8 mouse cellular contexts compared by ENCODE assay signal in the genomic region with DNA sequence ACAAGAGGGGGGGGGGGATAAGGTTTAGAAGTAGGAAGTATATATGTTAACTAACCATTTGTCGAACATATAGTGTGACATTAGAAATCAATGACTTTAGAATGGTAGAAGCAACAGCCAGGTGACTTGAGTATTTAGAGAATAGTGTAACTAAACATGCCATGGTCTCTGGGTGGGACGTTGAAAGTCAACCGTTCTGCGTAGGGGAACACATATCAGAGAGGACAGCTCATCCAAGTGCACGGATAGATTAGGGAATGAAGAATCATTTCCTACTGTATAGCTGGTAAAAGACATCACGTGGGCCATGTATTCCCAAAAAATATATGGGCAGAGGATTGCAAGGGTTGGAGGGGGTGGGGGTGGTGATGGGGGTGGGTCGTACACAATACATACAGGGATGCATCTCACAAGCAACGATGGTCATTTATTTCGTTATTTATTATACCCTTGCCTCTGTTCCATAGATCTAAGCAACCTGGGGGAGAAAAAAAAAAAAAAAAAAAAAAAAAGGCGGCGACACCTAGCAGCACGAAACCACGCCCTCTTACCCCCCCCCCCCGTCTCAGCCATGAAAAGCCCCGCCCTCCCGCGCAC. TPM values are rescaled to one million over a fixed set of nuclear protein-coding genes. Genes with fewer than 3 reads are reported as not detected.
DNase-seq lines count a peak whose midpoint lies in the region; ATAC-seq and TF ChIP-seq lines count a peak whose summit lies in the region.

No protein-coding gene starts in this region.

- no peak overlapping the region; the same call in 1 of the 2 replicates for H3K9ac ChIP-seq in kidney, postnatal 0 days (ENCODE audit: low read depth, low read length)
- H3K9ac ChIP-seq in embryonic facial prominence, embryonic 11.5 days (replicated peaks; ENCODE audit: low read length) = no peak overlapping the region
- no peak overlapping the region for H3K9ac ChIP-seq in intestine, embryonic 14.5 days (ENCODE audit: low read length)
- no peak overlapping the region for H3K9ac ChIP-seq in neural tube, embryonic 12.5 days

- H3K4me1 ChIP-seq in kidney, postnatal 0 days (replicated peaks; ENCODE audit: insufficient read depth, low read length) = no peaks in the 10 kb centered on the region
- H3K4me1 ChIP-seq in kidney, adult 2 months (ENCODE audit: control insufficient read depth, insufficient read depth, low read length) = peaks cover 5% of the 10 kb centered on the region; the same call in 1 of the 2 replicates
- no peaks in the 10 kb centered on the region for H3K4me1 ChIP-seq in embryonic facial prominence, embryonic 11.5 days (ENCODE audit: control insufficient read depth, insufficient read depth, low read length)
- H3K4me1 ChIP-seq in intestine, embryonic 14.5 days (replicated peaks; ENCODE audit: control insufficient read depth, insufficient read depth, low read length) = no peaks in the 10 kb centered on the region
- H3K4me1 ChIP-seq in neural tube, embryonic 12.5 days = peaks cover 7% of the 10 kb centered on the region; the same call in 1 of the 2 replicates

- H3K27ac ChIP-seq in kidney, postnatal 0 days = no peak overlapping the region
- no peak overlapping the region for H3K27ac ChIP-seq in kidney, adult 2 months (ENCODE audit: insufficient read depth, low read depth, low read length)
- H3K27ac ChIP-seq in embryonic facial prominence, embryonic 11.5 days (replicated peaks; ENCODE audit: low read depth, low read length) = no peak overlapping the region
- H3K27ac ChIP-seq in intestine, embryonic 14.5 days (ENCODE audit: low read depth) = no peak overlapping the region
- no peak overlapping the region for H3K27ac ChIP-seq in neural tube, embryonic 12.5 days

- ATAC-seq in kidney, postnatal 0 days (replicated peaks; ENCODE audit: low FRiP score, low read depth) = no peak
- peak; percentile 70; the same call in 1 of the 2 replicates for ATAC-seq in embryonic facial prominence, embryonic 11.5 days (replicated peaks; ENCODE audit: insufficient number of reproducible peaks, low FRiP score, low TSS enrichment, low read depth)
- ATAC-seq in intestine, embryonic 14.5 days (replicated peaks; ENCODE audit: low FRiP score, low TSS enrichment, low read depth) = no peak
- peak; percentile 71 for ATAC-seq in neural tube, embryonic 12.5 days (ENCODE audit: low FRiP score, low read depth)

- H3K27me3 ChIP-seq in kidney, postnatal 0 days (ENCODE audit: insufficient read depth, low read length) = no peaks in the 10 kb centered on the region
- no peaks in the 10 kb centered on the region for H3K27me3 ChIP-seq in kidney, adult 2 months (replicated peaks; ENCODE audit: control insufficient read depth, insufficient read depth, low read length)
- H3K27me3 ChIP-seq in embryonic facial prominence, embryonic 11.5 days (ENCODE audit: control insufficient read depth, insufficient read depth, low read length) = no peaks in the 10 kb centered on the region
- H3K27me3 ChIP-seq in intestine, embryonic 14.5 days (replicated peaks; ENCODE audit: control insufficient read depth, insufficient read depth, low read length) = no peaks in the 10 kb centered on the region
- no peaks in the 10 kb centered on the region for H3K27me3 ChIP-seq in neural tube, embryonic 12.5 days (replicated peaks)

- WGBS in kidney, postnatal 0 days = 54% methylated on average over 13 of the region's 17 CpGs
- whole genome bisulfite sequencing in kidney, adult 2 months = 50% methylated on average over 14 of the region's 17 CpGs
- WGBS in embryonic facial prominence, embryonic 11.5 days = 58% methylated on average over 13 of the region's 17 CpGs
- 50% methylated on average over 14 of the region's 17 CpGs for whole genome bisulfite sequencing in intestine, embryonic 14.5 days
- 49% methylated on average over 15 of the region's 17 CpGs for WGBS in neural tube, embryonic 12.5 days

- H3K36me3 ChIP-seq in kidney, postnatal 0 days (ENCODE audit: insufficient read depth, low read length) = peaks cover 16% of the 10 kb centered on the region; the same call in 1 of the 2 replicates
- peaks cover 7% of the 10 kb centered on the region for H3K36me3 ChIP-seq in kidney, adult 2 months (ENCODE audit: control insufficient read depth, insufficient read depth, low read length)
- no peaks in the 10 kb centered on the region; the same call in 1 of the 2 replicates for H3K36me3 ChIP-seq in embryonic facial prominence, embryonic 11.5 days (replicated peaks; ENCODE audit: control insufficient read depth, insufficient read depth, low read depth, low read length)
- peaks cover 25% of the 10 kb centered on the region for H3K36me3 ChIP-seq in intestine, embryonic 14.5 days (ENCODE audit: control insufficient read depth, insufficient read depth, low read length)
- H3K36me3 ChIP-seq in neural tube, embryonic 12.5 days = peaks cover 32% of the 10 kb centered on the region

- H3K4me2 ChIP-seq in kidney, postnatal 0 days (ENCODE audit: low read length) = peak overlapping the region; percentile 74; the same call in 1 of the 2 replicates
- no peak overlapping the region; the same call in 1 of the 2 replicates for H3K4me2 ChIP-seq in embryonic facial prominence, embryonic 11.5 days (ENCODE audit: low read depth, low read length)
- peak overlapping the region; percentile 63 for H3K4me2 ChIP-seq in intestine, embryonic 14.5 days (ENCODE audit: low read length)
- H3K4me2 ChIP-seq in neural tube, embryonic 12.5 days (replicated peaks) = peak overlapping the region; percentile 70

- no peak for TF ChIP-seq CTCF in kidney, postnatal 0 days (IDR thresholded peaks at IDR 0.05; ENCODE audit: low read depth)
- no peak for TF ChIP-seq CTCF in kidney, adult 2 months (conservative IDR thresholded peaks at IDR 0.05; ENCODE audit: insufficient read depth, insufficient read length, low read depth, low read length)

- DNase-seq in kidney, postnatal 0 days (ENCODE audit: low spot score) = no peak
- no peak for DNase-seq in kidney, adult 2 months
- DNase-seq in embryonic facial prominence, embryonic 11.5 days (ENCODE audit: low spot score) = no peak
- no peak for DNase-seq in intestine, embryonic 14.5 days (ENCODE audit: low spot score)
- DNase-seq in right cerebral cortex, adult 18-20 months = no peak
- no peak for DNase-seq in embryo, embryonic 10 days (ENCODE audit: low spot score)
- no peak for DNase-seq in layer of hippocampus, adult 9-11 months

- TF ChIP-seq POLR2A in kidney, adult 2 months (IDR thresholded peaks at IDR 0.05; ENCODE audit: low read depth, low read length) = no peak

- H3K9me3 ChIP-seq in kidney, postnatal 0 days (replicated peaks; ENCODE audit: low read length) = no peaks in the 10 kb centered on the region
- H3K9me3 ChIP-seq in embryonic facial prominence, embryonic 11.5 days (replicated peaks; ENCODE audit: control insufficient read depth, low read length) = no peaks in the 10 kb centered on the region
- no peaks in the 10 kb centered on the region for H3K9me3 ChIP-seq in intestine, embryonic 14.5 days (ENCODE audit: control insufficient read depth, low read length)
- no peaks in the 10 kb centered on the region for H3K9me3 ChIP-seq in neural tube, embryonic 12.5 days

- peak overlapping the region; percentile 91 for H3K4me3 ChIP-seq in kidney, postnatal 0 days (replicated peaks; ENCODE audit: low read depth, low read length)
- no peak overlapping the region for H3K4me3 ChIP-seq in kidney, adult 2 months (ENCODE audit: insufficient read depth, low read depth, low read length)
- peak overlapping the region; percentile 72 for H3K4me3 ChIP-seq in embryonic facial prominence, embryonic 11.5 days (ENCODE audit: low read depth, low read length)
- H3K4me3 ChIP-seq in intestine, embryonic 14.5 days (ENCODE audit: low read depth, low read length) = peak overlapping the region; percentile 84
- H3K4me3 ChIP-seq in neural tube, embryonic 12.5 days = peak overlapping the region; percentile 90

RNA-seq across cellular contexts. Expression of a gene that starts 0.4 kb away (rescaled TPM):
- 164 and 169 TPM in 2 replicates for polyA plus RNA-seq in kidney, postnatal 0 days (2015; fragmentation: Nextera tagmentation; extraction: Ambion mirVana)
- 42.8 and 46.0 TPM in 2 replicates for polyA plus RNA-seq in kidney, adult 2 months (2012; rRNA removed)
- 184 and 203 TPM in 2 replicates for polyA plus RNA-seq in embryonic facial prominence, embryonic 11.5 days (2014; fragmentation: Nextera tagmentation; extraction: Ambion mirVana)
- polyA plus RNA-seq in intestine, embryonic 14.5 days (2014; fragmentation: Nextera tagmentation; extraction: Ambion mirVana) = 136 and 146 TPM in 2 replicates
- 183 and 188 TPM in 2 replicates for polyA plus RNA-seq in neural tube, embryonic 12.5 days (2016; fragmentation: Nextera tagmentation; extraction: Ambion mirVana)

RNA-seq across cellular contexts. Expression of a gene that starts 32.5 kb away (rescaled TPM):
- 22.2 and 22.6 TPM in 2 replicates for polyA plus RNA-seq in kidney, postnatal 0 days (2015; fragmentation: Nextera tagmentation; extraction: Ambion mirVana)
- polyA plus RNA-seq in kidney, adult 2 months (2012; rRNA removed) = 14.8 and 16.7 TPM in 2 replicates
- 33.2 and 35.2 TPM in 2 replicates for polyA plus RNA-seq in embryonic facial prominence, embryonic 11.5 days (2014; fragmentation: Nextera tagmentation; extraction: Ambion mirVana)
- polyA plus RNA-seq in intestine, embryonic 14.5 days (2014; fragmentation: Nextera tagmentation; extraction: Ambion mirVana) = 16.8 and 20.7 TPM in 2 replicates
- polyA plus RNA-seq in neural tube, embryonic 12.5 days (2016; fragmentation: Nextera tagmentation; extraction: Ambion mirVana) = 31.4 and 31.8 TPM in 2 replicates

Comparison
In these comparisons a context has a peak if more than half of its experiments do, and no peak if none do; other contexts are left out.
1. ATAC-seq: peak in embryonic facial prominence, embryonic 11.5 days (single experiment) and neural tube, embryonic 12.5 days (single experiment); none in kidney, postnatal 0 days (single experiment) and intestine, embryonic 14.5 days (single experiment).